Mouse (Mus musculus) limb, embryonic 14.5 days (tissue): Measurements from ENCODE around the gene Gm17416. TPM values are rescaled to one million over a fixed set of nuclear protein-coding genes. Genes with fewer than 3 reads are reported as not detected.

ENCODE experiments used
- ATAC-seq: fragments of 200-750 bp; cut with Nextera tagmentation; 2 replicates; pipeline ENCODE4 v1.8.0; 2017; ENCODE audit warnings: low read depth, moderate number of reproducible peaks, moderate TSS enrichment; ENCODE audit not compliant: low FRiP score
- DNase-seq: peaks from one replicate; pipeline ENCODE4 v3.0.0-alpha.2; 2015; ENCODE audit warnings: low spot score
- H3K27ac ChIP-seq: fragments of 300-500 bp; sonication (generic); replicated peaks from 2 replicates; pipeline ENCODE4 v1.5.1; 2014; ENCODE audit warnings: low read depth, mild to moderate bottlenecking, low read length, moderate library complexity, mixed read lengths
- H3K27me3 ChIP-seq: fragments of 300-500 bp; sonication (generic); 2 replicates; pipeline ENCODE4 v1.6.1; 2014; ENCODE audit warnings: low read length, mixed read lengths; ENCODE audit not compliant: control insufficient read depth, insufficient read depth
- H3K36me3 ChIP-seq: fragments of 300-500 bp; sonication (generic); 2 replicates; pipeline ENCODE4 v1.6.1; 2014; ENCODE audit warnings: mild to moderate bottlenecking, low read length, moderate library complexity, mixed read lengths; ENCODE audit not compliant: control insufficient read depth, insufficient read depth
- H3K4me1 ChIP-seq: fragments of 300-500 bp; sonication (generic); 2 replicates; pipeline ENCODE4 v1.6.1; 2014; ENCODE audit warnings: antibody characterized with exemption, low read length, mixed read lengths; ENCODE audit not compliant: control insufficient read depth, insufficient read depth
- H3K4me2 ChIP-seq: fragments of 300-500 bp; sonication (generic); replicated peaks from 2 replicates; pipeline ENCODE4 v1.6.1; 2014; ENCODE audit warnings: low read depth, mild to moderate bottlenecking, low read length, moderate library complexity; ENCODE audit not compliant: severe bottlenecking
- H3K4me3 ChIP-seq: fragments of 300-500 bp; sonication (generic); replicated peaks from 2 replicates; pipeline ENCODE4 v1.5.1; 2014; ENCODE audit warnings: low read length
- H3K9ac ChIP-seq: fragments of 300-500 bp; sonication (generic); 2 replicates; pipeline ENCODE4 v1.6.1; 2014; ENCODE audit warnings: mild to moderate bottlenecking, low read depth, low read length, moderate library complexity; ENCODE audit not compliant: severe bottlenecking
- H3K9me3 ChIP-seq: fragments of 300-500 bp; sonication (generic); 2 replicates; pipeline ENCODE4 v1.6.1; 2016; ENCODE audit warnings: low read length; ENCODE audit not compliant: control insufficient read depth
- POLR2A ChIP-seq: fragments of 200-500 bp; IDR thresholded peaks from 2 replicates; pipeline ENCODE4 v1.8.0; 2012; ENCODE audit warnings: inconsistent platforms, mild to moderate bottlenecking, moderate library complexity, borderline replicate concordance; ENCODE audit not compliant: insufficient read depth, insufficient read length; ENCODE audit errors: extremely low read depth
- WGBS: fragments of 180-500 bp; shearing (Covaris S2); extraction: QIAGEN DNeasy Blood & Tissue Kit; methylation state at CpG from one replicate; pipeline ENCODE4 v1.1.7; 2014; 5-methylcytosine and 5-hydroxymethylcytosine counted together
- polyA plus RNA-seq, 2 experiments: library from polyadenylated mRNA; depleted of rRNA in 1 of 2; stranded (reverse) in 1 of 2; unstranded in 1 of 2; fragments of >200 nt; fragmentation: Nextera tagmentation in 1 of 2; extraction: Ambion mirVana in 1 of 2; gene quantifications; 2 replicates each; pipeline versions ENCODE4 v1.2.1 to v1.2.3; 2012 to 2014

Gene Gm17416
- polyA plus RNA-seq, 2 experiments: not detected

- 69% methylated on average over 4 of the region's 4 CpGs for WGBS
- no peaks in the 10 kb centered on the region for H3K27me3 ChIP-seq
- no peak overlapping the region for H3K27ac ChIP-seq
- H3K4me3 ChIP-seq: no peak overlapping the region
- H3K9me3 ChIP-seq: peaks cover 3% of the 10 kb centered on the region; the same call in 1 of the 2 replicates
- H3K4me1 ChIP-seq: no peaks in the 10 kb centered on the region
- no peak overlapping the region for H3K4me2 ChIP-seq
- no peak overlapping the region for H3K9ac ChIP-seq
- DNase-seq (no peak), ATAC-seq (no peak)
- H3K36me3 ChIP-seq: no peaks in the 10 kb centered on the region
- no peak for TF ChIP-seq POLR2A
Observed at GRCm38 (mm10) chr2:152601275-152601960, 32.3 kb downstream of the Gm17416 start.

DNA sequence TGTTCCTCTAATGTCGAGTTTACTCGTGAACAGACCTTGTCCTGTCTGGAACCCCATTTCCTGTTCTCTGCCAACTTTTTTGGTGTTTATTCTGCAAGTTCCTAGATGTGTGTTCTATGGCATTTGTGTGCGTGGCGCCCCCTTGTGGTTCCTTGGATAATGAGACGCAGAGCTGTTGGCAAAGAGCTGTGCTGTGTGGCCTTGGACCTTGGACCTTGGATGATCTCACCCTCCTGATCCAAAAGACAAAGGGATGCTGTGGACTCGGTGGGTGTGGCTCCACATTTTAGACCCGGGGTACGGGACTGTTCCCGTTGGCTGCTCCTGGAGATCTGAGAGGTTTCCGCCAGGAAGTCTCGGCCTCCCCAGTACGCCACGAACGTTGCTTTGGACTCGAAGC, 34.9 kb downstream of the Gm17416 start, which contains the start of gene Defb36:
TSS of gene Defb36 (plus strand) at position 271 of the 400 bp plus-strand sequence.
- H3K9me3 ChIP-seq: peaks cover 3% of the 10 kb centered on the region; the same call in 1 of the 2 replicates
- H3K27ac ChIP-seq: no peak within 1 kb of the TSS
- H3K4me1 ChIP-seq: no peaks in the 10 kb centered on the region
- no peak within 1 kb of the TSS for H3K9ac ChIP-seq
- H3K4me2 ChIP-seq: no peak within 1 kb of the TSS
- H3K27me3 ChIP-seq: no peaks in the 10 kb centered on the region
- H3K4me3 ChIP-seq: no peak within 1 kb of the TSS
- 84% methylated on average over 15 of the region's 15 CpGs for WGBS
- H3K36me3 ChIP-seq: no peaks in the 10 kb centered on the region
- no peak for TF ChIP-seq POLR2A
- DNase-seq (no peak), ATAC-seq (no peak)

DNA sequence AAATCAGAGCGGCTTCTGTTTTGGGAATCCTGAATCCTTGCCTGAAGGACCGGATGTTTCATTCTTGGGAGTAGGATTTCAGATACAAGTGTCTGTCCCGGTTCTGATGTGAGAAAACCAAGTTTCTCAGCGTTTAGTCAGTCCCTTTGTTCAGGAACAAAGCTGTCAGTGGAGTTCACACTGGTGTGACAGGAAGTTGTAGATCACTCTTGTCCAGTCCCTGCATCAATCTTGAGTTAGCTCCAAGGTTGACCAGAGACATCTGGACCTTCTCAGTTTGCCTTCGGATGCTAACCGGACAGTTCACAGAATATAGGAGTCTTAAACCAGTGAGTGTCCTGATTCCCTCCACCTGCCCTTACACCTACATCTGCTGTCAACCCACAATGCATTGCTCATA, 38.6 kb downstream of the Gm17416 start:
- Histone ChIP-seq H3K27me3 (no peaks in the 10 kb centered on the region), H3K4me1 (no peaks in the 10 kb centered on the region), H3K9me3 (no peaks in the 10 kb centered on the region), H3K36me3 (no peaks in the 10 kb centered on the region), H3K27ac (no peak overlapping the region), H3K4me3 (no peak overlapping the region), H3K9ac (no peak overlapping the region), H3K4me2 (no peak overlapping the region)
- no peak for ATAC-seq
- TF ChIP-seq POLR2A: no peak
- no peak for DNase-seq
- WGBS: 40% methylated on average over 6 of the region's 6 CpGs

DNA sequence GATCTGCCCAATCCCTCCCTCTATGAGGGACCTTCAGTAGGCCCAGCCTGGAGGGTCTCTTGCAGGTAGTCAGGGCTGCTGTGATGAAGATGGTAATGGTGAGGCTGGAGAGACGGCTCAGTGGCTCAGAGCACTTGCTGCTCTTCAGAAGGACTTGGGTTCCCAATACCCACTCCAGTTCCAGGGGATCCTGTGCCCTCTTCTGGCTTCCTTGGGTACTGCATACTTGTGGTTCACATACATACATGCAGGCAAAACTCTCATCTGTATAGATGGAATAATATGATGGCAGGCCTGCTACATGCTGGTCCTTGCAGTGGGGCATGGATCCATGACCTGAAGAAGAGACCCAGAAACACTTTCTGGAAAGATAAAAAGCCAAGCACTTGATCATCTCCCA, 39.6 kb downstream of the Gm17416 start:
- Histone ChIP-seq H3K9me3 (no peaks in the 10 kb centered on the region), H3K4me3 (no peak overlapping the region), H3K27ac (no peak overlapping the region), H3K27me3 (no peaks in the 10 kb centered on the region), H3K36me3 (no peaks in the 10 kb centered on the region), H3K4me1 (no peaks in the 10 kb centered on the region), H3K9ac (no peak overlapping the region), H3K4me2 (no peak overlapping the region)
- ATAC-seq: no peak
- WGBS: 81% methylated on average over 1 of the region's 1 CpGs
- DNase-seq: no peak
- TF ChIP-seq POLR2A: no peak

- no peaks in the 10 kb centered on the region for H3K27me3 ChIP-seq
- no peak overlapping the region for H3K4me3 ChIP-seq
- no peak overlapping the region for H3K9ac ChIP-seq
- H3K4me2 ChIP-seq: no peak overlapping the region
- H3K36me3 ChIP-seq: no peaks in the 10 kb centered on the region
- no peak for DNase-seq
- 31% methylated on average over 7 of the region's 8 CpGs for WGBS
- TF ChIP-seq POLR2A: no peak
- ATAC-seq: no peak; the same call in 1 of the 2 replicates
- H3K4me1 ChIP-seq: no peaks in the 10 kb centered on the region
- no peaks in the 10 kb centered on the region for H3K9me3 ChIP-seq
- no peak overlapping the region for H3K27ac ChIP-seq
Observed at GRCm38 (mm10) chr2:152612193-152612592, 43.1 kb downstream of the Gm17416 start.
